Mouse (Mus musculus): ENCODE data around the gene Pik3cg.
"Not testable (repeated sequence)": the region's sequence is repeated elsewhere in the genome, so short reads cannot be mapped to it uniquely, and the experiment has no call there.

Pik3cg gene

DNA sequence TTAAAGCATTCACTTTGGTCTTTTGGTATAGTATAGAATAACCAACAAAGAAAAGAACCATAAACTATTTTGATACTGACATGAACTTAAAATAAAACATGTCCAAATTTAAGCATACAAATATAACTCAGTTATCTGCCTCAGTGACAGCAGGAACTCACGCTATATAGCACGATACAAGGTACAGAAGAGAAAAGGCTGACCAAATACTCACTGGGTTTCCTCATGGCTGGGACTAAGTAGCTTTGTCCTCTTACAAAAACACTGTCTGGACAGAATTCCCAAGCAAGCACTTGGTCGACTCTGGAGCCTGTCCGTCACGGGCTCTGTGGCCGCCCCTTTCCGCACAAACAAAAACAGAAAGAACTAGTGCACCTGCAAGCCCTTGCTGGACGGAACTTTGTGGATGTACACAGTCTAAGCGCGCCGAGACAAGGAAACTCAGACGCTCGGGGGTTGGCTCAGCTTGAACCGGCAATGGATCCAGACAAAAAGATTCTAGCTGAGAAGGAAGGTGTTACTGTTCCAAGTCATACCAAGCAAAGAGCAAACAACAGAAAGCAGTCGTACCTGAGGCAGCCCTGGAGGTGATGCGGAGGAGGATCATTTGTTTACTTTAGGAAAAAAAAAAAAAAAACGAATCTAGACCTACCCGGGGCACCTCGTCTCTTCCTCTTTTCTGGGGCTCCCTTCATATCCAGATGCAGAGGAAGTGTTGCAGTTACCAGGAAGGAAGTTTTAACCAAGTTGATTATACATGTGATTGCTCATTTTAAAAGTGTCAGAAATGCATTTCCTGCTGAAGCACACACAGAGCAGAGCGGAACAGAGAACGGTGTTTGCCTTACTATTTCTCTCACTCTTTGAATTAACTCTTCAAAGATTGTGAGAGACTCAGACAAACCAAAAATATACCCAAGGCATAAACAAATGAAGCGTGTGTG lies at the start of gene Pik3cg:
TSS of gene Pik3cg (minus strand) at position 712 of the 944 bp plus-strand sequence.
- in situ Hi-C loops (cut with MboI, MseI), result no loop called here

DNA sequence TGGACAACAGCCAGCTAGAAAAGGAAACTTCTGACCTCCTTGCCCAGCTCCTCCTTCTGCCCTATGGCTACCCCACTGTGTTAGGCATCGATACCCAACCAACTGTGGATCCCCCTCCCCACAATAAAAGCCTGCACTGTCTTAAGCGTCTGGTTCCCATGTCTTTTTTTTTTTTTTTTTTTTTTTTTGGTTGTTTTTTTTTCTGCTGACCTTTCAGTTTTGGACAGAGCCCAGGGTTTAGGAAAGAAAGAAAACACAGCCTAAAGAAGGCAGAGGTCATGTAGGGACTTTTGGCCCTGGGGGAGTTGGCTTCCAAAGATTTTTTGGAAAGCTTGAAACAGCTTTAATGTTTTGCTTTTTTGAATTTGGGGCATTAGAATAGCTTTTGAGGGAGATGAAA lies 40.0 kb upstream of the Pik3cg start:
- in situ Hi-C loops (cut with MboI, MseI), result loop anchor here (5.0 kb wide), 1 partner anchor 281 kb away; no protein-coding TSS in a partner anchor

DNA sequence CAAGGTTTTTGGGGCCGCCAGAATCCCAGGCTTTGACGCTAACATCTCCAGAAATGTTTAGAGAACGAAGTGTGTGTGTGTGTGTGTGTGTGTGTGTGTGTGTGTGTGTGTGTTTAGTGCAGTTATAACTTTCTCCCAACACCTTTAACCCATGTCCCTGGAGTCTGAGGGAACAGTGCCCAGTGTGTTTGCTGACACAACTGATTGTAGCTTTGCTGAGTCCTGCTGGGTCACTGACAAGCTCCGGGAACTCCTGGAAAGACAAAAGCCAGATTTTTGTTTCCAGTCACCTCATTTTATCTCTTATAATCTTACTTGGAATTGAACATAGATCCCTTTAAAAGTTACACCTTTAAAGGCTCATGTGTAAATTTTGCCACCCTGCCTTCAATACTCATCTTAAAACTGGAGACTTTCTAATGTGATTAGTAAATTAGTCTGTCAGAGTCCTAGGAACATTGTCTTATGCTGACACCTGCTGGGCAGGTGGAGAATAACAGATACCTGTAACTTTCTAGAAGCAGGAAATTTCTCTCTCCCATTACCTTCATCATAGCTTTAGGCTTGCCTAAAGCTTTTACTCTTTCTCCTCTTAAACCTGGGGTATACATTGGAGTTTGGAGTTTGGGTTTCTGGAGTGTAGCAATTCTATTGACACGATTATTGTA lies 37.2 kb upstream of the Pik3cg start:
- in situ Hi-C loops (cut with MboI, MseI), result loop anchor here (5.0 kb wide), 1 partner anchor 278 kb away; no protein-coding TSS in a partner anchor

DNA sequence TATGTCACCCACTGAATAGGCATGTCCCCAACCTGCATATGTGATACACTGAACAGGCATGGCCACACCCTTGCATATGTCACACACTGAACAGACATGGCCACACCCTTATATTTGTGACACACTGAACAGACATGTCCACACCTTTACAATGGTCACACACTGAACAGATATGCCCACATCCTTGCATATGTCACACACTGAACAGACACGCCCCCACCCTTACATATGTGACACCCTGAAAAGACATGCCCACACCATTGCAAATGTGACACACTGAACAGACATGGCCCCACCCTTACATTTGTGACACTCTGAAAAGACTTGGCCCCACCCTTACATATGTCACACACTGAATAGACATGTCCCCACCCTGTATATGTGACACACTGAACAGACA lies 35.1 kb upstream of the Pik3cg start:
- in situ Hi-C loops (cut with MboI, MseI), result no loop called here

GRCm38 (mm10) chr12:32239134-32239533 lies 30.7 kb upstream of the Pik3cg start:
- in situ Hi-C loops (cut with MboI, MseI), result not testable (repeated sequence)

DNA sequence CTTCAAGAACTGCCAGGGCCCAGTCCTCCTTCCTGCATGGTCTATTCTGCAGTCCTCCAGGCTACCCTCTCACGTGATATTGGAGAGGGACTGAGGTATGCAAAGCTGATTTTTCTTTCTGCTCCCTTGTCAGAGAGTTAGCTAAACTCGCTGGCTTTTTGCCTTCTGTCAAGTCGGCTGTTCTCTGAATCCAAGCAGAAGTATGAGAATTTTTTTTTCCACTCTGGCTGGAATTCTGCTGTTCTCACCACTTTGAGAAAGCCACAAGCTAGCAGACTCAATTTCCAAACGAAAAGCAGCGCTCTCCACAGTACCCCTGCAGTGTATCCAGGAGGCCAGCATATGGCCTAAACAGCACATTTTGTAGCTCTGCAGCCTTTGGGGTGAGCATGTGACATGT lies 30.0 kb upstream of the Pik3cg start:
- in situ Hi-C loops (cut with MboI, MseI), result no loop called here

- in situ Hi-C loops (cut with MboI, MseI), result no loop called here
Observed at GRCm38 (mm10) chr12:32237839-32238238, 29.4 kb upstream of the Pik3cg start.

GRCm38 (mm10) chr12:32237139-32237538 lies 28.7 kb upstream of the Pik3cg start:
- in situ Hi-C loops (cut with MboI, MseI), result no loop called here

GRCm38 (mm10) chr12:32236450-32236849 lies 28.0 kb upstream of the Pik3cg start:
- in situ Hi-C loops (cut with MboI, MseI), result no loop called here

- in situ Hi-C loops (cut with MboI, MseI), result no loop called here
Observed at GRCm38 (mm10) chr12:32233871-32234270, 25.4 kb upstream of the Pik3cg start.

GRCm38 (mm10) chr12:32231398-32231797 lies 22.9 kb upstream of the Pik3cg start:
- in situ Hi-C loops (cut with MboI, MseI), result no loop called here

DNA sequence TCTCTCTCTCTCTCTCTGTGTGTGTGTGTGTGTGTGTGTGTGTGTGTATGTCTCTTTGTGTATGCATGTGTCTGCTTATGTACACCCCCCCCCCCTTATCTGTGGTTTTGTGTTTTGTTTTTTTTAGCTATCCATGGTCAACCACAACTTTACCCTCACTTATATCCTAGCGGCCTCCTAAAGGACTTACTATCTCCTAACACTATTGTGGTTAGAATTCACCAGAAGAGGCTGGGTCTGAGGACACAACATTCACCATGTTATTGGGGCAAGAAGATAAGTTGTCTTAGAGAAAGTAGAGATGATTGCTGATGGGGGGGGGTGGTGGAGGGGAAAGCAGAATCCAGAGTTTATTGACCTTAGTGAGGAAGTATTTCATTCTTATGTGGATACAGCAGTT lies 15.2 kb upstream of the Pik3cg start:
- in situ Hi-C loops (cut with MboI, MseI), result no loop called here

DNA sequence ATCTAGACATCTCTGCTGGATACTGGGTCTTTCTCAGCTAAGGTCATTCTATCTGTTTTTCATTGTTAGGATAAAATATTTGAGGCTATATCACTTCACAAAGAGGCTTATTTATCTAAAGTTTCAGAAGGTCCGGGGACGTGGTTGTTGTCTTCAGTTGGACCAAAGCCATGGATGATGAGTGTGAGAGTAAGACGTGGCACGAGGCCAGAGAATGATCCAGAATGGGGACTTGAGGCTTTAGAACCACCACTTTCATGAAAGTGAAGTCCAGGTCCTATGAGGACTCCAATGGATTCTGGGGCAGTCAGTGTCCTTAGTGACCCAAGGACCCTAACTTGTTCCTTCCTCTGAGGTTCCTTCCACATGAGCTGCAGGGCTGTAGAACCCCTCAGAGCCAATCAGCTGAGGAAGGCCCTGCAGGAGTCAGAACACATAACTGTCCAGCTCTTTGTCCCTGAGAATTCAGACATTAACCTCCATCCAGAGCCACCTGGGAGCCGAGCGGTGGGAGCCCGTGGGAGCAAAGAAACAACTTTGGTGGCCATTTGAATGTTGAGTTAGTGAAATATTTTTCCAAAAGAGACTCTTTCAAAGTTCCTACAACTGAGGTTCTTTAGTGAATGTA lies 14.4 kb upstream of the Pik3cg start:
- in situ Hi-C loops (cut with MboI, MseI), result no loop called here

- in situ Hi-C loops (cut with MboI, MseI), result no loop called here
Observed at GRCm38 (mm10) chr12:32220387-32220786, 11.9 kb upstream of the Pik3cg start.

DNA sequence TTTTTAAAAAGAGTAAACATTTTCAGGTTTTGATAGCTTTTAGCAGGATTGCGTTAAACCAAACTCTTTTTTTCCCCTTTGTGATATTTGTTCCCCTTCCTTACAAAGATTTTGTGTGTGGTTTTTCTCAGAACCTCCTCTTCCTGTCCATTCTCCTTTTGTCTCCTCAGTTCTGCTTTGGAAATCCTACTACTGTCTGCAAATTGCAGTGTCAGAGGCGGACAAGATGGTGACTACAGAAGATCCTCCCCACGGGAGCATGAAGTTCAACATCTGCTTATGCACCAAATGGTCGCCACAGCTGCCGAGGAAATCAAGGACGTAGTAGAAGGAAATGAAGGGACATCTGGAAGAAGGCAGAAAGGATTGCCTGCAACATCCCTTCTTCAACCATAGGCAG lies 6.7 kb upstream of the Pik3cg start:
- in situ Hi-C loops (cut with MboI, MseI), result no loop called here

GRCm38 (mm10) chr12:32212702-32213101 lies 4.2 kb upstream of the Pik3cg start:
- in situ Hi-C loops (cut with MboI, MseI), result no loop called here

DNA sequence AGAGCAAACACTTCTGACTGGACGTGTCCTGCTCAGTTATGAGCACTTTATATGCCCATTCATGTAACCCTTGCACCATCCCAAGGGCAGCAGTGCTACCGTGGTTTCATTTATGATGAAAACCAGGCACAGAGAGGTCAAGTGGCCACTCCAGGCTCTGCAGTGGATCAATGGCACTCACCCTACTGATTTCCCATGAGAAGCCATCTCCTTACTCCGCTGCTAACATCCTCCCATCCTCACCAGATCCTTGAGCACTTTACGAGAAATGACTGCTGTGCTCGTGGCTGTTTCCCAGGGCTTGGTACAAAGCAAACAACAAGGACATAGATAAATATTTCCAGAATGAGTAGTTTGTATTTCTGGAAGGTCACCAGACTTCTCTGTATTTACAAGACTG lies 3.7 kb upstream of the Pik3cg start:
- in situ Hi-C loops (cut with MboI, MseI), result no loop called here

- in situ Hi-C loops (cut with MboI, MseI), result no loop called here
Observed at GRCm38 (mm10) chr12:32211257-32211656, 2.8 kb upstream of the Pik3cg start.

- in situ Hi-C loops (cut with MboI, MseI), result no loop called here
Observed at GRCm38 (mm10) chr12:32208951-32209350, 492 bp upstream of the Pik3cg start.

DNA sequence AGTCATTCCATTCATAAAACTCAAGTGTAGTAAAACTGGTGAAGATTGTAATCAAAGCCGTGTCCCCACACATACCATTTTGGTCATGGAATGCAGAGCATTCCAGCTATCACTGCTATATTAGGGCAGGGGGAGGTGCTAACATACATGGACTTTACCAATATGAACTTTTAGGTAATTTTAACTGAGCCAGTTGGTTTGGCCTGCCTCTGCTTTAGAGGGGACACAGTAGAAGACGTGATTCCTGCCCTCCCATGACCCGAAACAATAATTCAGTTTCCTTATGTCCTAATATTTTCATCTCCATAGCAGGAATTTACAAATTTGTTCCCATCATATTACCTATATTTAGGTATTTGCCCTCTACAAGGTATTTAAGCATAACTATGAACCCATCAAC lies 1.3 kb downstream of the Pik3cg start:
- in situ Hi-C loops (cut with MboI, MseI), result no loop called here

DNA sequence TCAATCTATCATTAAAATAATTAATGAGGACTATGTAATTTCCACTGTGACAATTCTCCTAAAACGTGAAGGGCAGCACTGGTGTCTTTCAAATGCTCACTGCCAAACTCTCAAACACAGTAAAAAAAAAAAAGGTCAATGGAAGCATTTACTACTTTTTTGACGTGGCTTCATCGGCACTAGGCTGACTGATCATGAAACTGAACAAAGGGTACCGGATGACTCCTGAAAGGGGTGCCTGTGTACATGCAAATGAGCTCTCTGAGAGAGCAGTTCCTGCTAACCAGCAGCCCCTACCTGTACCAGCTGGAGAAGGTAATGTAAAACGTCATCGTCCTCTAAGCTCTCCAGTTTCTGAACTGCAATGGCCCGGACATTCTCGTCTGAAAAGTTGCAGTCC lies 4.8 kb downstream of the Pik3cg start:
- in situ Hi-C loops (cut with MboI, MseI), result no loop called here

DNA sequence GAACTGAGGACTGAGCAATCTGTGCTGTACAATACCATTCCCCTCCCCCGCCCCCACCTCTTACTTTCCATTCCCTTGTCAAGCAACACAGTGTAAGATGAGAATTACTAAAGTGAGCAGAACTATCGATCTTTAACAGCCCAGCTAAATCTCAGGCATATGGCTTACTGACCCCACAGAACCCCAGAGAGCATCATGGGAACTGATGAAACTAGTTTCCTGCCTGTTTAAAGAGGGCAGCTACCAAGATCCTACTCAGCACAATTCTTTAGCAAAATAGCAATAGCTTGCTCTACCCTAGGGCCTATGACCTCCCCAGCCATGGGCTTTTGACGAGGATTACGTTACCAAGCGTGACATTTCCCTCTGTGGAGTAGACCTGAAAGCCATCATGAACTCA lies 5.9 kb downstream of the Pik3cg start:
- in situ Hi-C loops (cut with MboI, MseI), result no loop called here
